Mouse (Mus musculus) mesoderm, embryonic 11.5 days (tissue): Measurements from ENCODE around the gene Mios.

Experiments
- DNase-seq: peaks from one replicate; pipeline ENCODE4 v3.0.0-alpha.2; 2012; ENCODE audit warnings: low read depth, low spot score

The Mios gene

DNA sequence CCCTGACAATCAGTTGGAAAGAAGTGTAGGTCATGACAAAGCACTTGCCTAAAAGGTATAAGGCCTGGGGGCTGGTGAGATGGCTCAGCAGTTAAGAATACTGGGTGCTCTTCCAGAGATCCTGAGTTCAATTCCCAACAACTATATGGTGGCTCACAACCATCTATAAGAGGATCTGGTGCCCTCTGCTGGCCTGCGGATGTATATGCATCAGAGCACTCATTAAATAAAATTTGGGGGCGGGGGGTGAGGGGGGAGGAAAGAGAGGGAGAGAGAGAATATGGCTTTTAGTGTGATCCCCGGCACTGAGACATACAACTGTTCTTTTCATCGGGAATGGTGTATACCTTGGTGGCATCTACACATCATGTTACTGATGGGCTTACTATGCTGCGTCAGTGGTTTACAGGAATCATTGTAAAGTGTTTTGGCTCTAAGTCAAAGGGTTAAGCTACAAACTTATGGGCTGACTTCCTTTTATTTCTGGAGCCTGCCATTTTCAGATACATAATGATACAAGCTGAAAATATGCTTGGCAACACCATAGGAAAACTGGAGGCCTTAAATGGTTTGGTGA is 69.5 kb downstream of the Mios start:
- peak; percentile 14 for DNase-seq

DNA sequence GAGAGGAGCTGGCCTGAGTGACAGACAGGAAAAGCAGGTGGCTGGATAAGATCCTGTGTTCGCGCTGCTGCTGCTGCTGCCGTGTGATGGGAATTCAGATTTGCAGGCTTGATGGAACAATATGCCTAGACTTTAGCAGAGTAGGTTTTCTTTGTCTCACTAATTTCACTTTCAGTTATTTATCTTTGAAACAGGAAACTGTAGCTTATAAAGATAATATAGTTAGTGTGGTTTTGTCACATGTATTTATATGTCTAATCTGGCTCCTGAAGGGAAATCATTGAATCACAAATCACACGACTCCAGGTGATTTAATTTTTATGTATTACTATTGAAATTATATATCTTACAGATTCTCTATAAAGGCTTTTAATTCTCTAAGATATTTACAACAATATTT is 74.2 kb downstream of the Mios start:
- DNase-seq = no peak

DNA sequence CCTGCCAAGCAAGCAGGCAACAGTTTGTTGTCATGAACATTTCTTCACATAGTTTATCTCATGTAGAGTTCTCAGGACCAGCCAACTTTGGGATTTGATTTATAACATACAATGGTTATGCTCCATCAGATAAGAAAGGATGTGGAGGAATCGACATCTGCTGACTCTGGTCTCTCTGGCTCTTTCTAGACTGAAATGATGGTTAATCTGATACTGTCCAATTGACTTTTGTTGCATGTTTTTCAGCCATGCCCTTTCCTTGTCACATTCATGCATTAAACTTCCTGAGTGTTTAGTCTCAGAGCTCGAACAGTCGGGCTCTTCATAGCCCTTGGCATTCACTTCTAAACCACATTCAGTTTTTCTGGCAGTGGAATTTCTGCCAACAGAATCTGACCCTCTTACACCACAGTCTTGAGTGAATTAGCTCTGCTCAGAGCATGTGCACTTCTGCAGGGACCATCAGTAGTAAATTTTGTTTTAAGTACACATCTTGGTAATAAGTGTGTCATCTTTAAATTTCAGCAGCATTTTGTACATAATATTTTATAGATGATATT is 76.5 kb downstream of the Mios start:
- DNase-seq = no peak
